Mouse (Mus musculus) heart, adult 8-10 months (tissue): ENCODE measurements at regions not wholly inside any gene's neighbourhood (a gene's known extent, or its start where the extent isn't known, plus 50 kb on each side); places are given as distances from the start of the nearest gene placed in this dataset.

ENCODE experiments used
- DNase-seq: peaks from one replicate; pipeline ENCODE4 v3.0.0; 2022; ENCODE audit warnings: low spot score

DNA sequence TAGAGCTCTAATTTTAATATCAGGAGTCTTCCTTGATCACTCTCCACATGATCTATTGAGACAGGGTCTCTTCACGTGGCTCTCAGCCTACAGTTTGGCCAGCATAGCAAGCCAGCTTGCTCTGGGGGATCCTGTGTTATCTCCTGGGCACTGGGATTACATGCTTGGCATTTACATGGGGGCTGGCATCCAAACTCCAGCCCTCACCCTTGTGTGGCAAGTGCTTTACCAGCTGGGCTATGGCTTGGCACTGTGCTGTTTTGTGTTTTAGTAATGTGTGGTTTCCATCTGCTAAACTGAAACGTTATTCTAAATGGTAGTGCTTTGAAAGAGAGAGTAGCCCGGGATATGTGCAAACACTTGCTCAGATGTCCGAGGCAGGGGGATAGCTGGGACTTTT is 251.5 kb upstream of the Hnrnpa3 start:
- DNase-seq: no peak

DNA sequence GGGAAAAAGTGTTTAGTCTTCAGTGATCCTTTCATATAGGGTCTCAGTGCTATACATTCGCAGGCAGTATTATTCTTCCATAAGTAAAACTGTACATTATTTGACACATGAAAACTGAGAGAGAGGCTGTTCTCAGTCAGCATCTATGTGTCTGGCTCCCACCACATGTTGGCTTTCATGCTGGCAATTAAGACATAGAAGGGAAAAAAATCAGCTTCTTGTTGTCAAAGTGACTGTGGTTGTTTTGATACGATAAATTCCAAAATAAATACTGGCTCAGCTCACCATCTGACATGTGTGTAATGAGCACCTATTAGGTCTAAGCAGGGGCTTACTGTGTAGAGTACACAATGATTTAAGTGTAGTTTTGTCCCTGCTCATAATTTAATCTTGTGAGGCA is 251.0 kb upstream of the Hnrnpa3 start:
- DNase-seq: no peak

DNA sequence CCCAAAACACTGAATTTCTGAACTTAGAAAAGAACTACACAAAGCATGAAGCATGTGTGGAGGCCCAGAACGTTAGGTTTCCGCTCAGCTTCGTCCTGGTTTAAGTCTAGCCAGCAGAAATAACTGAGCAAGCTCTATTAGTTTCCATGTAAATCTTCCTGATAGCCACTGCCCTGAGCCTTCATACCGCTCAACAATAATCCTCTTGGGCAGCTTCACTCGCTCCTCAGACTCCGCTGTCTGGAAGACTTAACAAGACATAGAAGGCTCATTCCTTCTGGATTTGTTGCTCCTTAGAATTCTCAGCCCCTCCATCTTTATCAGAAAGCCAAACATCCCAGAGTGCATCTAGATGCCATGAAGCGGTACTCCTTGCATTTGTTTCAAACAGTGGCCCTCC is 249.3 kb upstream of the Hnrnpa3 start:
- no peak for DNase-seq

DNA sequence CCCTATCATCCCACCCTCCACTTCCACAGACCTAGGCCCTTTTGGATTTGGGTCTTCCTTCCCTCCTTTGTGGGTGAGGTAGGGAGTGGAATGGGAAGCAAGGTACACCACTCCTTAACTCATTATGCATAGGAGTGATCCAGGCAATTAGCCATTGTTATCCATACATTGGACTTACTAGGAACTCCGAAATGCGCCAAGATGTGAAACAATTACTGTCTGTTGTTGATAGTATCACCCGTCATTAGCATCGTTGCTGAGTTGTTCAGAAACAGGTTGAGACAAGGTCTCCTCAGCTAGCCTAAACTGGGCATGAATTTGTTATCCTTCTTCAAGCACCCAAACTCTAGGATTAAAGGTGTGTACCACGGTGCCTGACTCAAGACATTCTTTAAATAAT is 246.3 kb upstream of the Hnrnpa3 start:
- DNase-seq: no peak

DNA sequence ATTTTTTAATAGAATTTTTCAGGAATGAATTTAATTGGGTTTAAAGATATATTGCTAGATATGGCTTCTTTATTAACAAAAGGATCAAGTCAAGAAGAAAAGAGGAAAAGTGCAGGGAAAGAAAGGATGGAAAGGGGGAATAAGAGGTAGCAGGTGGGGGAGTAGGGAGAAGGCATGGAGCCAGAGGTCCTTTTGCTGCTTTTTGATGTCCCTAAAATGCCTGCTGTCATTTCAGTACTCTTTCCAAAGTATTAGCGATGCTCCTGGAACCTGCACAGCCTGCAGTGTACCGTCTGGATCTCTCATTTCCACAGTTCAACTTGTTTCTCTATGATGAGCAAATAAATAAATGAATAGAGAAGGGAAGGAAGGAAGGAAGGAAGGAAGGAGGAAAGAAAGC is 240.4 kb upstream of the Hnrnpa3 start:
- no peak for DNase-seq

DNA sequence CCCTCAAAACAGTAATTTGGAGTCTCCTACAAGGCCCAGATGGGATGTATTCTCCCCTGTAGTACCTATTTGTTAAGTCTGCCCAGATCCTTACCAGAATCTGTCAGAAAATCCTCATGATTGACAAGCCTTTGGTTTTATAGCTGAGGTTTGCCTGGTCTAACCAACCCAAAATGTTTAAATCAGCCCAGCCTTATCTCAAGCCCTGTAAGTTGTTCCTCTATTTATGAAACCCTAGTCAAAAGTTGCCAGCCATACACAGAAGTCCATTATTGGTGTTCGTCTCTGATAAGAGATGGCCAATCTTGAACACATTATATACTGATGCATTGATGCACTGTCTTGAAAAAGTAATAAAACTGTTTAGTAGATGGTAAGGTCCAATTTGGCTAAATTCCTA is 239.9 kb upstream of the Hnrnpa3 start:
- DNase-seq: no peak

DNA sequence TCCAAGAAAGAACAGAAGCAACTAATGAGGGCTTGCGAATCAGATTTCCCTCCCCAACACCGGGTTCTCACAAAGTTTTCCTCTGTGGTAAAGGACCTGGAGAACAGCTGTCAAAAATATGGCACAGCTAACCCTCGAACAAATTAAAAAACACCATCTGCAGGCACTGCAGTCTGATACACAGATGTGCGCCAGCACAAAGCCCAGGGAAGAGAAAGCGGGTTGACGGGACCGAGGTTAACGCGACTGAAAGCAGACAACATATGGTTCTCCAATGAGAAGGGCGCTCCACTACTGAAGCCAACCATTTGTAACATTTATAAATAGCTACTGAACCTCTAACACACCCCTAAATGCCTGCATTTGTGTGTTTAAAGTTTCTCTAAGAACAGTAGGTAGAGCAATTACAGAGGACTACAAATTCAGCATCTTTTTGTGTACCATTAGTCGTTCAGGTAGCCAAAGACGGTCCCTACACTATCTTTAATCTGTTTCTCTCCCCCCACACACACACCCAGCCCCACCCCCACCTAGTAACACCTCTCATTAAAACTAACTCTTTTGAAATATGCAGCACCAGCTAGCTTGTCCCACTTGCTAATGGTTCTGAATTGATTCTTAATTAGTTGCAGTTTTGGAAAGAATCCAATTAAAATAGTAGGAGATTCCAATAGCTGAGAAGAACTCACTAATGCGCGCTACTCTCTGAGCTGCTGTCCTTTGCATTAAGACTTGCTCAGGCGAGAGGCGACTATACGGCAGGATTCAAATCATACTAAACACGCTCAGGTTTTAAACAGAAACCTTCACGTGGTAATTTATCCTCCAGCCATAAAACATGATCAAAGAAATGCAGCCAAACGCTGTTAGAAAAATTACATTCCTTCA is 236.0 kb upstream of the Hnrnpa3 start:
- DNase-seq: no peak

DNA sequence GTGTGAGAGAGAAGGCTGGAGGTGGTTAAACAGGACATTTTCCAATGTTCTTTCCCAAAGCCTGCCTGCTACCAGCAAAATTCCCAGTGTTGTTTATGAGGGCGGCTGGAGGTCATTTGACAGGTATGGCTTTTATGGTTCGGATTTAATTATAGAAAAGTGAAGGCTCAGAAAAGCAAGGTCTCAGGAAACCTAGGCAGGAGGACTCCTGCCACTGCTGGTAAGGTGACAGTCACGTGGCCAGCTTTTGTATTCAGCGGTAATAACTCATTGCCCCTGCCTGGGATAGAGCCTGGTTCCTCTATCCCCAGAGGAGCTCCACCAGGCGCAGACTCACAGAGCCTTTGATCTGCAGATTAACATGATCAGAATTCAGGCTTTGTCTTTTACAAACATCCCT is 235.2 kb upstream of the Hnrnpa3 start:
- DNase-seq: no peak

DNA sequence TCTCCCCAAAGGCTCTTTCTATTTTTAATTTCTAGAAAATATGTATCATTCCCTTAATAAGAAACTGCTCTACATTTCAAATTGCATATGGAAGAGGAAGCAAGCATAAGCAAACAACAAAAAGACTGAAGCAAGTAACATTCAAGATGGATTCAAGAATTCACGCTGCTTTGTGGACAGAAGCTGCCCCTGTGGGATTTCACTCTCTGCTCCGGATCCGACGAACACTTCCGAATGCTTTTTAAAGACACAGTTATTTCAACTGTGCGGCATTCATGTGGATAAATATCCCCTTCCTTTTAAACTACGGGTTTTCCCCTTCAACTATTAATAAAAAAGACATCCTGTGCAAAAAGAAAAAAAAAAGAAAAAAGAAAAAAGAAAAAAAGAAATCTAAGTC is 234.7 kb upstream of the Hnrnpa3 start:
- DNase-seq: no peak

DNA sequence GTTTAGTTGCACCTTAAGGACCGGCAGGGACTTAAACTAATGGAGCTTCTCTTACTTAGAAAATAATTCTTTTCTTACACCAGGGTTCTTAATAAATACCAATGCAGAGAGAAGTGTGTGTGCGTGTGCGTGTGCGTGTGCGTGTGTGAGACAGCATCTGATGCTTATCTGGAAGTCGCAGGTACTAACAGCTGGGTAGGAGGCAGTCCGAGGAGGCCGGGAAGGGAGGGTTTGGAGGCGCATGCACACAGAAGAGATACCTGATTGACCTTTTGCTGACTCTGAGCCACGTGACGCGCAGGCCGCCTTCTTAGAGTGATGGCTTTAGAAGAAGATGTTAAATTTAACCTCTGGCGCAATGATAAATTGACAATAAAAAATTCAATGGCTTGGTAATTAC is 234.2 kb upstream of the Hnrnpa3 start:
- no peak for DNase-seq

DNA sequence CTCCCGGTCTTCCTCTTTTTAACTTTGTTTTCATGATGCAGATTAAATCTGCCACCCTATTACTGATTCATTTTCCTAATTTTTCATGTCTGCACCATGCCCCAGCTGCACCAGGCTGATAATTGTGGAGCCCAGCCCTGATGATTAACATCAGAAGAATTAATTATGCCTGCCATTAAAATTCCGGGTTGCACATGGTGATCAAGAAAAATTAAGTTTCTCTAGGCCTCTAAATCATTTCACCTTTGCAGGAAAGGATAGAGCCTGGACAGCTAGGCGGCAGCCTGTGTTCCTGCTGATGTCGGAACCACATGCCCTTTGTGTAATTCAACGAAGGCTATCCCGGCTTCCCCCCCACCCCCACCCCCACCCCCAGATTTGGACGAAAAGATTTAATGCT is 233.7 kb upstream of the Hnrnpa3 start:
- no peak for DNase-seq

DNA sequence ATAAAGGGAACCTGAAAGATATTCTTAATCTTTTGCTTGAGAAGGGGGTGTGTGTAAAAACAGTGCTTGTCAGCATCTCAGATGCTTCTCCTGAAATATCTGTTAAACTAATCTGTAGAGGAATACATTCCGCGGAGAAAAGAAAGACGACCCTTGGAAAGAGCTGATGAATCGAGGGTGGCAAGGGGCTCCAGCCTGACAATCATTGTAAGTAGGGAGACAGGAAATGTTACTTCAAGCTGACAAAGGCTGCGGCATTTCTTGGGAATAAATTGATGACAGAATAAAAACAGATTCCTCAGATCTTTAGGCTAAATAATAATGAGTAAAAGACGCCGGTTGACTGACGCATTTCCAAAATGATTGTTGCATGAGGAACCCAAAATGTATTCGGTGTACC is 233.3 kb upstream of the Hnrnpa3 start:
- DNase-seq: no peak

DNA sequence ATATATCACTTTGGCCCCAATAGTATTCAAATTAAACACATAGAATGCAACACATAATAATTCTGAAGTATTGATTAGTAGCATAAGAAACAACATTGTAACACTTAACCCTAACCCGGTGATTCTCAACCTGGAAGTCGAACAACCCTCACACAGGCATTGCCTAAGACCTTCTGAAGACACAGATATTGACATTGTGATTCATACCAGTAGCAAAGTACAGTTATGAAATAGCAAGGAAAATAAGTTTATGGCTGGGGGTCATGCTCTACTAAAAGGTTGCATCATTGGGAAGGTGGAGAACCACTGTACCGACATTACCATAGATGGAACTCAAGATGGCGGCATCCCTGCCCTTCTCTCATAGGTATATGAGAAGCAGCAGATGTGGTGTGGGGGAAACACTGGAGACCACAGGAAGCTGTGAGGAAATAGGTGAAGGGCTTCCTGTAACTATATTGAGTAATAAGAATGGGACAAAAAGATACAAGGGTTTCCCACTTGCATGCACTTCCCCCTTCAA is 231.1 kb upstream of the Hnrnpa3 start:
- no peak for DNase-seq

DNA sequence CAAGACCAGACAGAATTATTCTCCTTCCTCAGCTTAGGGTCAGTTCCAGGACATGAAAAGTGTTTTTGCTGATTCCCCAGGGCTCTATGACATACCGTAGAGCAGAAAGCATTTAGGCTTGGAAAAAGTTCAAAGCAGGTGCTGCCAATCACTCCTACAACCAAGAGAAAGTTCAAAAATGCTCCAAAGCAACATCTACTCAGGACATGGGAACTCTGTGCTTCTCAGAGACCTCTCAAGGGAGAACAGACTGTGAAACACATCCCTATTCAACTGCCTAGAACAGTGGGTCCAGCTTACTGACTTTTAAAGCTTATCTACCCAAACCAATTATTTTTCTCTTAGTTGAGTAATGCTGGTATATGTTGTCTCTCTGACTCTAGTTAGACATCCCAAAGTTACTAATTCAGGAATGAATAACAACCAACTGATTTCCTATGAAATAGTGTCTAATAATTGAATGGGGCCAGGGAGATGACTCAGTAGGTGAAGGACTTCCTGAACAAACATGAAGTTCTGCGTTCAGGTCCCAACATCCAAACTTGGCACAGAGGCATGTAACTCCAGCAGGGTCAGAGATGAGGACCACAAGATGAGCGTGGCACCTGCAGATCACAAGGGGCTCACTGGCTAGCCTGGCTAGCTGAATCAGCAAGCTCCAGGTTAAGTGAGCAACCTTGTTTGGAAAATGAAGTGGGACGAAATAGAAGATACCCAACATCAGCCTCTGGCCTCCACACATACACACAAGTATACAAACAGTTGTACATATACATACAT is 228.7 kb upstream of the Hnrnpa3 start:
- DNase-seq: peak; percentile 49

DNA sequence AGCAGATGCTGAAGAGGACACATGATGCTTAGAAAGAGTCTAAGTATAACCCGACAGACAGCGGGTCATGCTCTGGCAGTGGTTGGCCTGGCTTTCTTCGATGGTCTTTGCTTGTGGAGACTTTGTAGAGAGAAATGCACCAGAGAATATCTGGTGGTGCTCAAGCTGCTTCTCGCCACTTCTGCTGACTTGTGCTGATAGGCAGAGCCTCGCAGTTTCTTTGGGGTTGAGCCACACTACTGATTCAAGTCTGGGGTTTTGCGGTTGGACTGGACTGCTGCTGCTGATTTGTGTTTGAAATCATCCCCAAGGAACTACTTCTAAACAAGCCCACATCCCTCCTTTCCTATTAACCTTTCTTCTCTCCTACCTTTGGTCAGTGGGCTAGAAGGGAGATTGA is 227.1 kb upstream of the Hnrnpa3 start:
- peak; percentile 11 for DNase-seq

DNA sequence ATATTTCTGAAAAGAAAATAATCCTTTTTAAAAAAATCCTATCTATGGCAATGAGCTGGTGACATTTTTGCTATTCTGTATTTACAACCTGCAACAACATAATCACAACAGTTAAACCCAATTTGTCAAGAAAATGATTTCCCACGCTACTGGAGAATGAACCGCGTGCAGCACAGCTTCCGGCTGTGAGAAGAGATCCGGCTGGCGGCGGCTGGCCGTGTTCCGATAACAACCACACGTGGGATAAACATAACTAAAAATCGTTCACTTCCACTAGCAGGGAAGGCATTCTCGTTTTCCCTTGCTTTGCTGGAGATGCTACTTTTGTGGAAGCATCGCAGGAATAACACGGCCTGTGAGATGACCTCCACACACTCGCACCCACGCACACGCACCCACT is 224.5 kb upstream of the Hnrnpa3 start:
- DNase-seq: no peak

DNA sequence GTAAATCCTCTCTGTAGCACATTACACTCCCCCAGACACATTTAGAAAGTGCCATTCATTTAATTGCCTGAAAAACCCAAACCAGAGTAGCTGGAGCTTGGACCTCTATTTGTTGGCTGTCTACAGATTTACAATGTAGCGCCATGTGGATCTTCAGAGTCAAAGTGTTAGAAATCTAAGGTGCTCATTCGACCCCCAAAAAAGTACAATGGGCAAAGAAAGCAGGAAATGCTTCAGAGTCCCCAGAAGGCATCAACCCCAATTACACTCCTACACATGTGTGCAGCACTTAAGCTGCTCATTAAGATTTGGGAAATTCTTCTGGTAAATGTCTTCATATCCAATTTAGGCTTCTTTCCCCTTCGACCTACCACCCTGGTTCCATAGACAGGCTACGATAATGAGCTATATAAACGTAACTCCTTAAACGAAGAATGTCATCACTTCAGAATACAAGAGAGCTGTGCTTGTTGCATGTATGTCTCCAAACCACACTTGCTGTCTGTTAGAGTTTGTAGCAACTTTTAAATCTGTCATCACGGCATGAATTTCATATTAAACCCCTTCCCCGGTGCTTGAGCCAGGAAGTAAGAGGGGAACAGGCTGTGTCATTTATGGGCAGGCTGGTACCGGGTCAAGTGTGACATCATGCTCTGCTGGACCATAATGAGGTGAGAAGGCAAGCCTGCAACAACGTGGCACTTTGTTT is 219.4 kb upstream of the Hnrnpa3 start:
- no peak for DNase-seq

DNA sequence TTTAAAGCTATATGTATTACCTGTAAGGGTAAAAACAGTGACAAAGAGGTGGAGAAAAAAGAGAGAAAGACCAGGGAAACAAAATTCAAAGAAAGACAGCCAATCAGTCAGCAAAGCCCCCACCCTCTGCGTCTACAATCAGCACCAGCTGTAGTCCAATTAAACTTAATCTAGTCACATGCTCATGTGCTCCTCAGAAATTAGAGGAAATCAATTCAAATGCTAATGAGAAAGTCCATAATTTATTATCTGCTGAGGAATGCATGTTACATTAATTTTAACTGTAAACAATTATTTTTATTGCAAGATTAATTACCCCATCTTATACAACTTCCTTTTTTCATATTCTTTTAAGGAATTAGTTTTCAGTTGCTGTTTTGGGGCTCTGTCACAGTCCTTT is 216.4 kb upstream of the Hnrnpa3 start:
- no peak for DNase-seq

DNA sequence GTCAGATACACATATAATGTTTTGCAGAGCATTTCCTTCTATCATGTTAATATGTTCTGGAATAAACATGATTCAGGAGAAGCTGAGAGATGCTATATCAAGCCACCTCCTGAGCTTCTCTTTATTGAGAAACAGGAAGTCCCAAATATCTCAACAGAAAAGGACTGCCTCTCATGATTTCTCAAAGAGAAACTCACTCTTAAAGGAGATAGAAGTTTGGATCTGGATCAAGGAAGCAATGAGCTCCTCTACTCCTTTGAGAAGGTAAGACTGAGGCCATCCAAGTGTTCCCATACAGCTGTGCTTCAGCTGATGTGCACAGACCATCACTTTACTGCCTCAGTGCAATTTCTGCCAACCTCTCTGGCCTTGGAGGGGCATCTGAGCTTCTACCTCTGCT is 213.9 kb upstream of the Hnrnpa3 start:
- DNase-seq: no peak

DNA sequence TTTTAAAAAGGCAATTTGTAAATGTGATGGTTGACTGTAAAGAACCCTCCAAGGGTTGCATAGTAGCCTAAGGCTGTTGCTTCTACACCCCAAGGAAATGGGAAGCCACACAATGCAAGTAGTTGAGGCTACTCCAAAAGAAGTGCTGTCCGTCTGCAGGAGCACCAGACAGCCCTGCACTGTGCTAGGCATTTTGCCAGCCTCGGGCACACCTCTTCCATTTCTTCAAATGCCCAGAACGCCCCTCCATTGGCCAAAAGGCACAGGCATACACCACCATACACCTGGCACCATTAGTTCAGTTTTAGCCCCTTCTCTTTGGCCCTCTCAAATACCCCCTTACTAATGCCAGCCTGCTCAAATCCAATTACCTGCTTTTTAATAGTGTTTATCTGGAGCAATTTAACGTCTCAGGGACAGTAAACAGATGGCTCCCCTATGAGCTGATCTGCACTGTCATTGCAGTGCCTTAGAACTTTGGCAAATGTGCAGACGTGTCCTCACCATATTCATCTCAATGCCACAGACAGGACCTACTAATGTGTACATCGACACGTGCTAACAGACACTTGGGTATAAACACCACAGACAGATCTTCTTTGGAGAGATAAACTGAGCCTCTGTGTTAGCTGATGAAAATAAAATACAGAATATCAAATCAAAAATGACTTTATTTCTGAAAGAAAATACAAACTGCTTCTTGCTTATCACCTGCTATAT is 211.9 kb upstream of the Hnrnpa3 start:
- DNase-seq: no peak

DNA sequence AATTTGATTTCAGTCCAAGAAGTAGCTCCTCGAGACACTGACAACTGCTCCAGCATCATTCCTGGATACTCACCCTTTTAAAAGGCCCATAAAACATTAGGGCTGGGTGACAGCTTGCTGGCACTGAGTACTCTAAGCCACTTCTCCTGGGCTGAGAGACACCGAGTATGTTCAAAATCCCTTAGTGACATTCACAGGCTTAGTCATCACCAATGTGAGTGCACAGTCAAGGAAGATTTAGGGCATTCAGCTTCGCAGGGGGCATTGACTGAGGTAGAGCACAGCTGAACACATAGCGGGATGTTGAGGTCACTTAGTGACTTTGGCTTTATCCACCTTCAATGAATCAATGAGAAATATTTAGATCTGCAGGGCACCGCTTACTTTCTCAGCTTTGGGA is 210.8 kb upstream of the Hnrnpa3 start:
- no peak for DNase-seq

DNA sequence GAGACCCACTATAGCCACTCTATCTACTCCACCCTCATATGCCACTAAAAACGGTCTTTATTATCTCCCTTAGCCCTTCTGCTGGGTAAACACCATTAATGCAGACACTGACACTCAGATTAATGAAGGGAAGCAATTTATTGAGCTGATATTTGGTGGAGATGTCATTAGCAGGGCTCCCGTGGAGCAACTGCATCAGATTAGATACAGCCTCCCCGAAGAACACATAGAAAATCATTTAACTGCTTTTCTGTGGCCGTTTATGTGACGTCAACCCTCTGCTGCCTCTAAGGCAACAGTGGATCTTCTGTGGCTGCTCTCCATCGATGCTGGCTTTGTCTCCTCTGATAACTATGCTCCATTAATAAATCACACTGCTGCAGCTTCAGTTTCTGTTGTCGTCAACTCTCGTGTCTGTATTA is 207.2 kb upstream of the Hnrnpa3 start:
- DNase-seq: no peak
